Mouse (Mus musculus) mouse trophoblast stem cell (cell line): ENCODE results near the gene Spindoc.

ENCODE experiments used
- in situ Hi-C, 2 experiments: fragments of 300-500 bp; cut with MseI, MboI; formaldehyde crosslinking; loops; 2 replicates in 1 of 2; 3 replicates in 1 of 2; pipeline ENCODE4 v1.15.1; 2025

Spindoc gene

GRCm38 (mm10) chr19:7337781-7338342 lies 44.9 kb downstream of the Spindoc start:
- in situ Hi-C loops: no loop called here

- in situ Hi-C loops: no loop called here
Observed at GRCm38 (mm10) chr19:7335656-7336055, 47.1 kb downstream of the Spindoc start.

DNA sequence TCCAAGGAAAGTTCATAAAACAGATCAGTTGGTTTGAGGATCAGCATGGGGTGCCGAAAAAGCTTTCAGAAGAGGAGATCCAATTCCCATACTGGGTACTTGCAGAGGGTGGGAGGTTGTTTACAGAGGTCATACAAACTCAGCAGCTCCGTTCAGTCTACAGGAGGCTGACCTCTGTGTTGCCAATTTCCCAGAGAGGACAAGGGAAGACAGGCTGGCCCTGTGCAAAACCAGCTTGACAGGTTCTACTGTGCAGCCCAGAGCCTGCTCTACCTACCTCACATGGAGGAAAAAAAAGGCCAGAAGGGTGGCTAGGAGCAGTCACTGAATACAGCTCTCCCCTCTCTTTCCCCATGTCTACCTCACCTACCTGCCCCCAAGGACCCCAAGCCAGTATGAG lies 48.7 kb downstream of the Spindoc start:
- in situ Hi-C loops: no loop called here

DNA sequence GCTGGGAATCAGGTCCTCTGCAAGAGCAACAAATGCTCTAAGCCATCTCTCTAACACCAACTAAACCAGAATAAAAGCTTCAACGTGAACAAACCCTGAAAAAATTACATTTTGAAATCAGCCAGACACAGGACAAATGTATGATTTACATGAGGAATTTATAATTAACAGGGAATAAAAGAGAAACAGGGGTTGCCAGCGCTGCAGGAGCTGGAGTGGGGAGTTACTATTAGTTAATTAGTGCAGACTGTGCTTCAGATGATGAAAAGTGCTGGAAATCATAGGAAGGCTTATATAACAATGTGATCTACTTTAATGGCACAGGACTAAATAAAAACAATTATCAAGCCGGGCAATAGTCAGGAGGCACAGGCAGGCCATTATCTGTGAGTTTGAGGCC lies 61.4 kb downstream of the Spindoc start:
- in situ Hi-C loops: no loop called here

DNA sequence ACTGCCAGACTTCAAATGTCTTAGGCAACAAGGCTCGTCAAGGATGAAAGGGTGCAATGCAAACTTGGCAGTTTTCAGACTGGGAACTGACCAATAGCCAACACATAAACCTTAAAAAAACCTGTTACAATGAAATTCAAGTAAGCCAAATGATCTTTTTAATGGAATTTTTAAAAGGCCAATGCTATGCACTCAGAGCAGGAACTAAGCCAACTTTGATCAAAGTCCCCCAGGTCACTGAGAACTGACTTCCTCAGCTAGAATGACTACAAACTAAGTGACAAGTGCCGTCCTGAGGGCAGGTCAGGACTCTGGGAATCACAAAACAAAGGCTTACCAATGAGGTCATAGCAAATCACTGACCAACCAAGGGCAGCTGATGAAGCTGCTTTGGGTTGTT lies 62.6 kb downstream of the Spindoc start:
- in situ Hi-C loops: no loop called here

DNA sequence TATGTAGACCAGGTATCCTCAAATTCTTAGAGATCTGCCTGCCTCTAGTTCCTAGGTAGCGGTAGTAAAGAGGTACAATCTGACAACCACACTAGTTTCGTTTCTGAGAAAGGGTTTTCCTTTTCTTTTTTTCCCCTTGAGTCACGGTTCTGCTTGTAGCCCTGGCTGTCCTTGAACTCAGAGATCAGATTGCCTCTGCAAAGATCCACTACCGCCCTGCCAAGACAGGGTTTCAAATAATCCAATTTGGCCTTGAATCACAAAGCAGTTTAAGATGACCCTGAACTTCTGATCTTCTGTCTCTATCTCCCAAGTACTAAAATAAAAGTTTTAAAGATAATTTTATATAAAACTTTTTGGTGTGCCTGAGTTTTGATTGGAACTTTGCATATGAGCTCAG lies 65.1 kb downstream of the Spindoc start:
- in situ Hi-C loops: no loop called here

GRCm38 (mm10) chr19:7316822-7317221 lies 66.0 kb downstream of the Spindoc start:
- in situ Hi-C loops: no loop called here

DNA sequence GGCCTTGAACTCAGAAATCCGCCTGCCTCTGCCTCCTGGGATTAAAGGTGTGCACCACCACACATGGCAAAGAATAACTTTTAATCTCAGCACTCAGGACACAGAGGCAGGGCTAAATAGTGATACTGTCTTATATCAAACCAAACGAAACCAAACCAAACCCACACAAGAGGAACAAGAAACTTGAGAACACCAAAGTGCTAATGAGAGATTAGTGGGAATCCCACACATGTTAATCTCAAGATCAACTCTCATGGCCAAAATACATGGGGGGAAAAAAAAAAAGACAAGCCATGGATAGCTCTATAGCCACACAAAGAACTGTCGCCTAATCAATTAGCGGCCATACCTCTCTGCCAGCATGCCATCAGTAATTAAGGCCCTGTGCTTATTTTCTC lies 67.2 kb downstream of the Spindoc start:
- in situ Hi-C loops: no loop called here

- in situ Hi-C loops: no loop called here
Observed at GRCm38 (mm10) chr19:7314976-7315586, 67.7 kb downstream of the Spindoc start.

DNA sequence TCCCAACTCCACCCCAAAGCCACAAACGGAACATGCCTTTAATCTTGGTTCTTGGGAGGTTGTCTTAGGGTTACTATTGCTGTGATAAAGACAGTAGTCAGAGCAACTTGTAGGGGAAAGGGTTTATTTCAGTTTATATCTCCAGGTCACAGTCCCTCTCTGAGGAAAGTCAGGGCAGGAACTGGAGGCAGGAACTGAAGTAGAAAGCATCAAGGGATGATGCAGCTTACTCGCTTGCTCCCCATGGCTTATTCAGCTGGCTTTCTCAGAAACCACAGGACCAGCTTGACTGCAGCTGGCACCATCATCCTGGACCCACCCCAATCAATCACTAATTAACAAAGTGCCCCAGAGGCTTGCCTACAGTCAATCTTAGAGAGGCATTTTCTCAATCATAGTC lies 69.1 kb downstream of the Spindoc start:
- in situ Hi-C loops: no loop called here

GRCm38 (mm10) chr19:7311306-7311705 lies 71.5 kb downstream of the Spindoc start:
- in situ Hi-C loops: no loop called here

- in situ Hi-C loops: no loop called here
Observed at GRCm38 (mm10) chr19:7310704-7311103, 72.1 kb downstream of the Spindoc start.

GRCm38 (mm10) chr19:7309738-7310330 lies 73.0 kb downstream of the Spindoc start:
- in situ Hi-C loops: no loop called here

- in situ Hi-C loops: no loop called here
Observed at GRCm38 (mm10) chr19:7307995-7308770, 74.6 kb downstream of the Spindoc start.

- in situ Hi-C loops: no loop called here
Observed at GRCm38 (mm10) chr19:7306968-7307367, 75.8 kb downstream of the Spindoc start.

GRCm38 (mm10) chr19:7305380-7306310 lies 77.1 kb downstream of the Spindoc start:
- in situ Hi-C loops: no loop called here

DNA sequence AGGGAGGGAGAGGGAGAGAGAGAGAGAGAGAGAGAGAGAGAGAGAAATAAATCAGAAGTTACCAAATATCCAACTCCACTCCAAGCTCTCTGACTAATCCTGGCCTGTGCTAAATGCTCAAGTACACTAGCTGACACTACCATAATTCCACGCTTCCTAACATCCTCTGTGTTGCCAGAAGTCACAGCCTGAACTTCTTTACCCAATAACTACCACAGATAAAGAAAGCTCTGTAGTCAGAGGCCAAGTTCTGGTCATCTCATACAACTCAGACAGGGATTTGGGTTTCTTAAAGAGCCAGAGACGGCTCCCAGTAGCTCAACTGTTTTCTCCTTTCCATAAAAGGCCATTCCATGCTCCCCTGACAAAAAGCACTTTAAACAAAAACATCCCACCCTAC lies 78.0 kb downstream of the Spindoc start:
- in situ Hi-C loops: no loop called here
